Mouse (Mus musculus): ENCODE data around the gene Gm11213. TPM values are rescaled to one million over a fixed set of nuclear protein-coding genes. Genes with fewer than 3 reads are reported as not detected.

Gene Gm11213
- total and polyA plus RNA-seq, 2 experiments: not detected

GRCm38 (mm10) chr4:63627111-63627510, 22.1 kb upstream of the Gm11213 start:
- H3K4me3 ChIP-seq (ENCODE audit: insufficient read depth, low read depth, low read length): no peak overlapping the region
- H3K27ac ChIP-seq (replicated peaks; ENCODE audit: insufficient read depth, low read depth, low read length): no peak overlapping the region
- H3K27me3 ChIP-seq (ENCODE audit: control insufficient read depth, insufficient read depth, low read length): no peaks in the 10 kb centered on the region
- H3K79me2 ChIP-seq (ENCODE audit: control insufficient read depth, insufficient read depth, low read length): no peaks in the 10 kb centered on the region
- H3K36me3 ChIP-seq (ENCODE audit: control insufficient read depth, insufficient read depth, low read length): no peaks in the 10 kb centered on the region
- no peak for TF ChIP-seq POLR2A (IDR thresholded peaks at IDR 0.05; ENCODE audit: extremely low read depth, insufficient read depth, low read length)
- no peak for TF ChIP-seq CTCF (IDR thresholded peaks at IDR 0.05; ENCODE audit: low read depth, low read length)
- 75% methylated on average over 8 of the region's 8 CpGs for whole genome bisulfite sequencing
- H3K4me1 ChIP-seq (ENCODE audit: control insufficient read depth, insufficient read depth, low read length): no peaks in the 10 kb centered on the region
- no peak overlapping the region for H3K9ac ChIP-seq (ENCODE audit: low read depth, low read length)
- DNase-seq (ENCODE audit: extremely low read depth, low read depth, low spot score): no peak

- no peak overlapping the region for H3K27ac ChIP-seq (replicated peaks; ENCODE audit: insufficient read depth, low read depth, low read length)
- WGBS: 48% methylated on average over 3 of the region's 3 CpGs
- H3K79me2 ChIP-seq (ENCODE audit: control insufficient read depth, insufficient read depth, low read length): no peaks in the 10 kb centered on the region
These were observed 20.6 kb upstream of the Gm11213 start for GRCm38 (mm10) chr4:63625563-63626080.

GRCm38 (mm10) chr4:63622378-63622835, 17.3 kb upstream of the Gm11213 start, which contains the start of gene Tex48:
Gene Tex48 (minus strand): TSS chr4:63622428.
- no peak for DNase-seq (ENCODE audit: extremely low read depth, low read depth, low spot score)
- Histone ChIP-seq H3K79me2 (ENCODE audit: control insufficient read depth, insufficient read depth, low read length) (no peaks in the 10 kb centered on the region), H3K4me1 (ENCODE audit: control insufficient read depth, insufficient read depth, low read length) (no peaks in the 10 kb centered on the region), H3K9ac (ENCODE audit: low read depth, low read length) (no peak within 1 kb of the TSS), H3K36me3 (ENCODE audit: control insufficient read depth, insufficient read depth, low read length) (no peaks in the 10 kb centered on the region), H3K27ac (replicated peaks; ENCODE audit: insufficient read depth, low read depth, low read length) (no peak within 1 kb of the TSS), H3K4me3 (ENCODE audit: insufficient read depth, low read depth, low read length) (no peak within 1 kb of the TSS), H3K27me3 (ENCODE audit: control insufficient read depth, insufficient read depth, low read length) (no peaks in the 10 kb centered on the region)
- TF ChIP-seq POLR2A (IDR thresholded peaks at IDR 0.05; ENCODE audit: extremely low read depth, insufficient read depth, low read length) (no peak), CTCF (IDR thresholded peaks at IDR 0.05; ENCODE audit: low read depth, low read length) (peak; percentile 42)
- 50% methylated on average over 5 of the region's 5 CpGs for WGBS

More at GRCm38 (mm10) chr4:63625563-63626080, 20.6 kb upstream of the Gm11213 start:
- TF ChIP-seq CTCF (IDR thresholded peaks at IDR 0.05; ENCODE audit: low read depth, low read length) (no peak), POLR2A (IDR thresholded peaks at IDR 0.05; ENCODE audit: extremely low read depth, insufficient read depth, low read length) (no peak)
- no peaks in the 10 kb centered on the region for H3K27me3 ChIP-seq (ENCODE audit: control insufficient read depth, insufficient read depth, low read length)
- no peak overlapping the region for H3K9ac ChIP-seq (ENCODE audit: low read depth, low read length)
- no peak overlapping the region for H3K4me3 ChIP-seq (ENCODE audit: insufficient read depth, low read depth, low read length)
- no peaks in the 10 kb centered on the region for H3K4me1 ChIP-seq (ENCODE audit: control insufficient read depth, insufficient read depth, low read length)
- DNase-seq (ENCODE audit: extremely low read depth, low read depth, low spot score): no peak
- no peaks in the 10 kb centered on the region for H3K36me3 ChIP-seq (ENCODE audit: control insufficient read depth, insufficient read depth, low read length)

- H3K36me3 ChIP-seq (ENCODE audit: control insufficient read depth, insufficient read depth, low read length): no peaks in the 10 kb centered on the region
- no peak for DNase-seq (ENCODE audit: extremely low read depth, low read depth, low spot score)
- H3K79me2 ChIP-seq (ENCODE audit: control insufficient read depth, insufficient read depth, low read length): no peaks in the 10 kb centered on the region
- no peak overlapping the region for H3K27ac ChIP-seq (replicated peaks; ENCODE audit: insufficient read depth, low read depth, low read length)
- H3K9ac ChIP-seq (ENCODE audit: low read depth, low read length): no peak overlapping the region
- TF ChIP-seq POLR2A (IDR thresholded peaks at IDR 0.05; ENCODE audit: extremely low read depth, insufficient read depth, low read length): no peak
- no peak for TF ChIP-seq CTCF (IDR thresholded peaks at IDR 0.05; ENCODE audit: low read depth, low read length)
- H3K27me3 ChIP-seq (ENCODE audit: control insufficient read depth, insufficient read depth, low read length): no peaks in the 10 kb centered on the region
- H3K4me3 ChIP-seq (ENCODE audit: insufficient read depth, low read depth, low read length): no peak overlapping the region
- no peaks in the 10 kb centered on the region for H3K4me1 ChIP-seq (ENCODE audit: control insufficient read depth, insufficient read depth, low read length)
- 71% methylated on average over 2 of the region's 2 CpGs for WGBS
These were observed 16.8 kb upstream of the Gm11213 start for GRCm38 (mm10) chr4:63621861-63622260.

- Histone ChIP-seq H3K79me2 (ENCODE audit: control insufficient read depth, insufficient read depth, low read length) (no peaks in the 10 kb centered on the region), H3K27ac (replicated peaks; ENCODE audit: insufficient read depth, low read depth, low read length) (no peak overlapping the region), H3K27me3 (ENCODE audit: control insufficient read depth, insufficient read depth, low read length) (no peaks in the 10 kb centered on the region), H3K4me3 (ENCODE audit: insufficient read depth, low read depth, low read length) (no peak overlapping the region), H3K36me3 (ENCODE audit: control insufficient read depth, insufficient read depth, low read length) (no peaks in the 10 kb centered on the region), H3K9ac (ENCODE audit: low read depth, low read length) (no peak overlapping the region), H3K4me1 (ENCODE audit: control insufficient read depth, insufficient read depth, low read length) (no peaks in the 10 kb centered on the region)
- WGBS: 87% methylated on average over 7 of the region's 7 CpGs
- no peak for TF ChIP-seq CTCF (IDR thresholded peaks at IDR 0.05; ENCODE audit: low read depth, low read length)
- TF ChIP-seq POLR2A (IDR thresholded peaks at IDR 0.05; ENCODE audit: extremely low read depth, insufficient read depth, low read length): no peak
- DNase-seq (ENCODE audit: extremely low read depth, low read depth, low spot score): no peak
These were observed 3.3 kb upstream of the Gm11213 start for GRCm38 (mm10) chr4:63608391-63608790.

DNA sequence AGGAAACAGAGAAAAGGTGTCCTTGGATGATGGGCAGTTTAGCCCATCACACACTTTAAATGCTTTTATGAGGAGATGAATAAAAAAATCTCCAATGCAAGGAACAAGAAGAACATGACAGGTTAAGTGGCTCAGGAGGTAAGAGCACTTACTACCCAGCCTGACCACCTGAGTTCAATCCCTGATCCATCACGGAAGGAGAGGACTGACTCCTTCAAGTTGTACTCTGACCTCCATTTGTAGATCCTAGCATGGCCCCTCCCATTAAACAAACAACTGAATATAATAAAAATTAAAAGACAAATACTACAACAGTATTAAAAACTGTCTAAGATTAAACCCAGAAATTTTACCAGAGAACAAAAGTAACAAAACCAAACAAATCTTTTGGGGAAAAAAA, 907 bp upstream of the Gm11213 start:
- no peaks in the 10 kb centered on the region for H3K79me2 ChIP-seq (ENCODE audit: control insufficient read depth, insufficient read depth, low read length)
- no peak overlapping the region for H3K4me3 ChIP-seq (ENCODE audit: insufficient read depth, low read depth, low read length)
- H3K27me3 ChIP-seq (ENCODE audit: control insufficient read depth, insufficient read depth, low read length): no peaks in the 10 kb centered on the region
- TF ChIP-seq CTCF (IDR thresholded peaks at IDR 0.05; ENCODE audit: low read depth, low read length) (no peak), POLR2A (IDR thresholded peaks at IDR 0.05; ENCODE audit: extremely low read depth, insufficient read depth, low read length) (no peak)
- no peak for DNase-seq (ENCODE audit: extremely low read depth, low read depth, low spot score)
- no peaks in the 10 kb centered on the region for H3K36me3 ChIP-seq (ENCODE audit: control insufficient read depth, insufficient read depth, low read length)
- H3K9ac ChIP-seq (ENCODE audit: low read depth, low read length): no peak overlapping the region
- H3K4me1 ChIP-seq (ENCODE audit: control insufficient read depth, insufficient read depth, low read length): no peaks in the 10 kb centered on the region
- 69% methylated on average over 1 of the region's 1 CpGs for WGBS
- no peak overlapping the region for H3K27ac ChIP-seq (replicated peaks; ENCODE audit: insufficient read depth, low read depth, low read length)

Measured in liver, adult 2 months (tissue).